Mouse (Mus musculus): ENCODE measurements at regions not wholly inside any gene's neighbourhood (a gene's known extent, or its start where the extent isn't known, plus 50 kb on each side); places are given as distances from the start of the nearest gene placed in this dataset.

DNA sequence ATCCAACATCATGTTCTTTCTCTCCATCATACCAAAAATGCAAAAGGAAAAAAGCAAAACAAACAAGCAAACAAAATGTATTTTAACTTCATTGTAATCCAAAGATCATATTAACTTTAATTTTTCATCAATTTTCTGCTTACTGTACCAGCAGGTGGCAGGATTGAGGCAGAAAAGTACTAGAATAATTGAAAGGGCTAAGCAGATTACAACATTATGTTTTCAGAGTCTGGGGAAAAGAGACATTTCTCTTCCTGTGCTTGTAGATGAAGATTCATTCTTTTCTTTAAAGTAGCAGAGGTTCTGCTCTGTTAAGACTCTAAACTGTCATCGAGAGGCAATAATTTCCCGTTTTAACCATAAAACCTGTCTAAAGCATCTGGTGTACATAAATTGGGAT lies 394.7 kb upstream of the Slitrk6 start:
- TF ChIP-seq CTCF (conservative IDR thresholded peaks at IDR 0.05; ENCODE audit: low read length): peak; percentile 36
- no peak for TF ChIP-seq NANOG (IDR thresholded peaks at IDR 0.05; ENCODE audit: borderline replicate concordance, low read length)

Data from E14TG2a.4 (cell line).